Mouse (Mus musculus) brain, embryonic 14.5 days (tissue): ENCODE measurements at regions not wholly inside any gene's neighbourhood (a gene's known extent, or its start where the extent isn't known, plus 50 kb on each side); places are given as distances from the start of the nearest gene placed in this dataset.

Experiments used
- DNase-seq: peaks from one replicate; pipeline ENCODE4 v3.0.0-alpha.2; 2011; ENCODE audit warnings: low read depth
- CTCF ChIP-seq: fragments of 200-500 bp; IDR thresholded peaks from 2 replicates; pipeline ENCODE4 v1.5.1; 2012; ENCODE audit warnings: inconsistent platforms, mild to moderate bottlenecking, moderate library complexity, borderline replicate concordance; ENCODE audit not compliant: insufficient read depth, insufficient read length; ENCODE audit errors: extremely low read depth
- POLR2A ChIP-seq: fragments of 200-500 bp; IDR thresholded peaks from 2 replicates; pipeline ENCODE4 v1.6.1; 2012; ENCODE audit warnings: mild to moderate bottlenecking, inconsistent platforms, borderline replicate concordance; ENCODE audit not compliant: poor library complexity, insufficient read depth, insufficient read length, severe bottlenecking; ENCODE audit errors: extremely low read depth

- DNase-seq = no peak
- no peak for TF ChIP-seq CTCF
- no peak for TF ChIP-seq POLR2A
These were observed 59.7 kb upstream of the Hsd17b12 start for GRCm38 (mm10) chr2:94217481-94217880.

- no peak for DNase-seq
- TF ChIP-seq POLR2A = no peak
- no peak for TF ChIP-seq CTCF
These were observed 57.7 kb upstream of the Hsd17b12 start for GRCm38 (mm10) chr2:94215455-94215854.
